Mouse (Mus musculus): ENCODE measurements around the gene Crb2.

The Crb2 gene

GRCm38 (mm10) chr2:37802610-37803212 is 26.7 kb downstream of the Crb2 start:
- DNase-seq (ENCODE audit: low spot score) = peak; percentile 95

GRCm38 (mm10) chr2:37811682-37812081 is 35.6 kb downstream of the Crb2 start:
- no peak for DNase-seq (ENCODE audit: low spot score)

GRCm38 (mm10) chr2:37812401-37812800 is 36.4 kb downstream of the Crb2 start:
- DNase-seq (ENCODE audit: low spot score) = no peak

GRCm38 (mm10) chr2:37814820-37815361 is 38.8 kb downstream of the Crb2 start:
- no peak for DNase-seq (ENCODE audit: low spot score)

- peak; percentile 89 for DNase-seq (ENCODE audit: low spot score)
These were observed 39.6 kb downstream of the Crb2 start for GRCm38 (mm10) chr2:37815676-37816075.

- peak; percentile 35 for DNase-seq (ENCODE audit: low spot score)
These were observed 42.9 kb downstream of the Crb2 start for GRCm38 (mm10) chr2:37818761-37819525.

- DNase-seq (ENCODE audit: low spot score) = no peak
These were observed 43.6 kb downstream of the Crb2 start for GRCm38 (mm10) chr2:37819526-37820152.

- no peak for DNase-seq (ENCODE audit: low spot score)
These were observed 46.1 kb downstream of the Crb2 start for GRCm38 (mm10) chr2:37822122-37822521.

GRCm38 (mm10) chr2:37823826-37824225 is 47.8 kb downstream of the Crb2 start:
- DNase-seq (ENCODE audit: low spot score) = no peak

GRCm38 (mm10) chr2:37829758-37830275 is 53.8 kb downstream of the Crb2 start:
- no peak for DNase-seq (ENCODE audit: low spot score)

GRCm38 (mm10) chr2:37832253-37832652 is 56.2 kb downstream of the Crb2 start:
- no peak for DNase-seq (ENCODE audit: low spot score)

- no peak for DNase-seq (ENCODE audit: low spot score)
These were observed 60.9 kb downstream of the Crb2 start for GRCm38 (mm10) chr2:37836926-37837325.

GRCm38 (mm10) chr2:37837542-37837941 is 61.5 kb downstream of the Crb2 start:
- DNase-seq (ENCODE audit: low spot score) = no peak

- DNase-seq (ENCODE audit: low spot score) = no peak
These were observed 62.3 kb downstream of the Crb2 start for GRCm38 (mm10) chr2:37838202-37838984.

- DNase-seq (ENCODE audit: low spot score) = no peak
These were observed 63.9 kb downstream of the Crb2 start for GRCm38 (mm10) chr2:37839922-37840321.

GRCm38 (mm10) chr2:37842151-37842569 is 66.1 kb downstream of the Crb2 start:
- DNase-seq (ENCODE audit: low spot score) = peak; percentile 74

GRCm38 (mm10) chr2:37842719-37843118 is 66.7 kb downstream of the Crb2 start:
- peak; percentile 65 for DNase-seq (ENCODE audit: low spot score)

Measured in embryo, embryonic 10 days (tissue).